Mouse (Mus musculus) cerebellum, postnatal 4 days (tissue): ENCODE measurements at regions not wholly inside any gene's neighbourhood (a gene's known extent, or its start where the extent isn't known, plus 50 kb on each side); places are given as distances from the start of the nearest gene placed in this dataset.

Experiments
- DNase-seq, 2 experiments: peaks; one replicate each; pipeline ENCODE4 v3.0.0; 2022; ENCODE audit warnings: low spot score in 2 of 2, mixed read lengths in 1 of 2

DNA sequence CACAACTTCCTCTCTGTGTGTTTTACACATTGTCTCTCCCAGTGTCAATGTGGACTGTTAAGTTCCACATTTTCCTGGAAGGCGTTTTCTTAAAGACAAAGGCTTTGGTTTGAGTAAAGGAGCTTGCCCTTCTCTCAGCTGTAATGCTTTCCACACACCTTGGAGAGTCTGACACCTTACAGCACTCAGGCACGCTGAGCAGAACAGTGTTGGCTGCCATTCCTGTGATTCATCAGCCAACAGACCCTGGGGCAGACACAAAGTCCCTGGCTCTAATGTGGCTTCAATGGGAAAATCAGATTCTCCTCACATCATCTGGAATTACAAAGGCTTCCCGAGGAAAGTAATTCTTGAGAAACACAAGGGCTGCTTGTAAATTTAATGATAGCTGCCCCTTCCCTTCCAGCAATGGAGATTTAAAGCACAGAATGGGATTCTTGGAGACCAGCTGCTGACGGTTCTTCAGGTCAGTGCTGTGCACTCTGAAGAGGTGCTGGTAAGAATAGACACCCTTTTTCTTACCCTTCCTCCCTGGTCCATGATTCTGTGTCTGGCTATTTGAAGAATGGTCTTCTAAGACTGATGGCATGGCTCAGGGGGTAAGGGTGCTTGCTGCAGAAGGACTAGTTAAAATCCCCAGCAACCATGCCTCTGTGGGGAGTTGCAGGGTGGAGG, 468.4 kb upstream of the Nr2f2 start:
- DNase-seq: no peak

- no peak for DNase-seq
Observed at GRCm38 (mm10) chr7:70828486-70829195, 462.1 kb upstream of the Nr2f2 start.

DNA sequence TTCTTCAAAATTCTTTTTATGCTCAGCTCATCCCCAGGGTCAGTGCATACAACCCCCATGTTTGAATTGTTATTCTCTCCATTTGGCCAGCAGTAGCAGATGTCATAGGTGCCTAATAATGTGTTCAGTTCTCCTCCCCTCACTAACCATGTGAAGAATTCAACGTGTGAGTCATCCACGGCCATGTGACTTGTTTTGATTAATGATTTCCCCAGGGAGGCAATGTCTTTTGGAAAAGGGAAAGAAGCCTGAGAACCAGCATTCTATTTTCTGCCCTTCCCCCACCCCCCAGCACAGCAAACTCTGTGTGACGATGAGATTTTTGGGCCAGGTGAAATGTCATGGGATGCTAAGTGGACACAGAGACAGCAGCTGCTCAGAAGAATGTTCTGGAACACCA, 459.5 kb upstream of the Nr2f2 start:
- DNase-seq: no peak

DNA sequence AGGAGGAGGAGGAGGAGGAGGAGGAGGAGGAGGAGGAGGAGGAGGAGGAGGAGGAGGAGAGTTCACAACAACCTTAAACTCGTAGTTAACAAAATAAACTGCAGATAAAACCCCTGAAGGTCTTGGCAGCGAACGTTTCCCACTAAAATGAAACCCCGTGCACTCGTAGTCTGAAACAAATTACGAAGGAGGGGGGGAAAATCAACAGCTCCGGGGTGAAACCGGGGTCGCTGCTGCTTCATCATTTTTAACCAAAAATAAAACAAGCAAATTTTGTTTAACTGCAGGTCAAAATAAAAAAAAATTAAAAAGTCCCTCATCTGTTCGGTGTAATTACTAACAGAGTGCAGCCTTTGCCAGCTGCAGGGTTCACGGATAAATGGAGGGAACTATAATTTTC, 456.5 kb upstream of the Nr2f2 start:
- no peak for DNase-seq

DNA sequence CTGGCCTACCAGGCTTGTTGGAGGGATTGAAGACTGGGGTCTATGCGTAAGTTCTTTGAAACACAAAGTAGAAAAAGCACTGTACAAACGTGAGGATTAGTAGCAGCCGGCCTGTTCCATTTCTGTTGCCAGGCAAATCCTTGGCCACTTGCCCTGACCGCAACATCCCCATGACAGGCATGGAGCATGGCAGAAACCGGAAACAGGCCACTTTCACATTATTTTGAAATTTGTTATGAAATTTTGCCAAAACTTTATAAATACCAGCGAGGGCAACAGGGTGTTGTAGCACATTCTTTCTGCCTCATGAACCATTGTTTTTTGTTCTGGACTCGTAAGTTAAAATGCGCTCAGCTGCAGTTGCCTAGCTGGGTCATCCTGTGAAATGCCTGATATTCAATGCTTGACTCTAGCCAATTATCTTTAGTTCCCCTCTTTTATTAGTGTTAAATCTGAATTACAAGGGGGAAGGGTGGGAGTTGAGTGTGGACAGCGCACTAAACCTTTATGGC, 455.8 kb upstream of the Nr2f2 start:
- DNase-seq: peak; percentile 23 to 75

- DNase-seq: no peak
Observed at GRCm38 (mm10) chr7:70821861-70822260, 455.3 kb upstream of the Nr2f2 start.

DNA sequence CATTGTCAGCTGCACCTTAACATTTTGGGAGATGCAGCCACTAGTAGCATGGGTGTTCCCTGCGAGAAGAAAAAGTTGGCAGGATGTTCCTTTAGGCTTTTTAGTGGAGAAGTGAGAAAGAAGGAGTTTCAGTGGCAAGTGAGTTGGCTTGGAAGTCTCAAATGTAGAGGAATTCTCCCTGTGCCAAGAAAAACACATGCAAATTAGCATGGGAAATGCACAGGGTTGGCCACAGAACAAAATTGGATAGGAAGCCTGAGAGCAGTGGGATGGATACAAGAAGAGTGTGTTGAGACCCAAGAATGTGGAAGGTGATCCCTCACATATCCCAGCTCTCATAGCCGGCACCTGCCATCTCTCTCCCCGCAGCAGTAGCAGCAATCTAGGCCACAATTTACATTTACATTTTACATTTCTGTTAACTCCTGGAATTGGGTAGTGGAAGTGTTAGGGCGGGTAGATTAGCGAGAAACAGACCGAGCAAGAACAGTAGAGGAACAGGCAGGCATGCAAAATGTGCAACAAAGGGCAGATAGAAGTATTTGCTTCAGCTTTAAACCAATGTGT, 450.9 kb upstream of the Nr2f2 start:
- no peak for DNase-seq

DNA sequence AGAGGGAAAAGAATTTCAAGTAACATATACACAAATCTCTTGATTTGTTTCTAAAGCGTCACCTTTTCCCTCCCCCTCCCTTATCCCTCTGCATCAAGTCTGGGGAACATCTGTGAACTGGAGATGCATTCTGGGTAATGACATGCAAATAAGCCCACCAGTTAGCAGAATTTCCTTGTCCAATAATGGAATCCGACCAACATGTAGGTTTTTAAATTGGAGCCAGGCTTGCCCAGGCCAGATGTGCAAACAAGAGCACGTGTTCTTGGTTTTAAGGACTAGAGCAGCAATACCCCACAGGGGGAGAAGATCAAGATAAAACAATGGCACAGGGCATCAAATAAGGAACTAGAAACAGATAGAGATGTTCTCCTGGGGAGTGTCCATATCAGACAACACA, 447.9 kb upstream of the Nr2f2 start:
- no peak for DNase-seq

- DNase-seq: no peak
Observed at GRCm38 (mm10) chr7:70813101-70813500, 446.6 kb upstream of the Nr2f2 start.

DNA sequence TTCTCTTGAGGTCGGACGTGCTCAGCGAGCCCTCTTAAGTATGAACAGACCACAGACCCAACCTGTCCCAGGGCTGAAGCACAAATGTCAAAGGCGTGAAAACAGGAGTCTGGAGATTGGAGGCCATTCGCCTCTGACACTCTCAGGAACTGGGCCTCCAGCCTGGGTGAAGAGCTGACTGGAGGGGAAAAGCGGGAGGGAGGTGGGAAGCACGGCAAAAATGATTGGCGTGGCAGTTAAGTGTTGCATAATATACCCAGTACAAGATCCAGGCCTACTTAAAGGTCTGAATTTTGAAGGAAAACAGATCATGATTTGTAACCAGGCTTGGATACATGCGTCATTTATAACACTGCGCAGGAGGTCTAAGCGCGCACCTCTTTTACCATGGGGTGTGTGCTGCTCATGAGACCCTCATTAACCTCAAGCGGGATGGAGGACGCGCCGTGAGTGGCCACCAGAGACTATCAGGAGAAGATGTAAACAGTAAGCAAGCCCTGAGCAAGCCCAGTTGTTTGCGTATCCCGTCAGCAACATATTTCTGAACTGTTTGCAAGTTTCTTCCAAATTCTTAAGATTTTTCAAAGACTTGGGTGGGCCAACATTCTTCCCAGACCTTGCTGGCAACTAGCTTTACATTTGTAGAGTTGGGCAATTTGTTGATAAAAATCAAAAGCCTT, 444.0 kb upstream of the Nr2f2 start:
- DNase-seq: no peak

GRCm38 (mm10) chr7:70804281-70804680, 437.7 kb upstream of the Nr2f2 start:
- DNase-seq: no peak

DNA sequence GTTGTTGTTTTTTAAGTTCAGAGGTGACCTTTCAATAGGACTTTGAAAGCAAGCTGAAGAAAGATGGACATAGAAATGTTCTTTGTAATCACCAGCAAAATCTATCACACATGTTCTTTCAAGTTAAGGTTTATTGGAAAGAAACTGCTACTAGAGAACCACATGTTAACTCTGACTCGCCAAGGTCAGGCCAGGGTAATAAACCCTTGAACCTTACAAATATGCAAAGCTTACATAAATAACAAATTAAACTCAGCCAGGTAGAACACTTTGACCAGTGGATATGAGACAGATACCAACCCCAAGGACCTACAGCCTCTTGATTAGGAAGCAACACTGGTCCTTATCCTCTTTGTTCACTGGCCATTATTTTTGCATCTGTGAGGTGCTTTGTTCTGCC, 433.4 kb upstream of the Nr2f2 start:
- no peak for DNase-seq

- no peak for DNase-seq
Observed at GRCm38 (mm10) chr7:70799031-70799766, 432.7 kb upstream of the Nr2f2 start.

DNA sequence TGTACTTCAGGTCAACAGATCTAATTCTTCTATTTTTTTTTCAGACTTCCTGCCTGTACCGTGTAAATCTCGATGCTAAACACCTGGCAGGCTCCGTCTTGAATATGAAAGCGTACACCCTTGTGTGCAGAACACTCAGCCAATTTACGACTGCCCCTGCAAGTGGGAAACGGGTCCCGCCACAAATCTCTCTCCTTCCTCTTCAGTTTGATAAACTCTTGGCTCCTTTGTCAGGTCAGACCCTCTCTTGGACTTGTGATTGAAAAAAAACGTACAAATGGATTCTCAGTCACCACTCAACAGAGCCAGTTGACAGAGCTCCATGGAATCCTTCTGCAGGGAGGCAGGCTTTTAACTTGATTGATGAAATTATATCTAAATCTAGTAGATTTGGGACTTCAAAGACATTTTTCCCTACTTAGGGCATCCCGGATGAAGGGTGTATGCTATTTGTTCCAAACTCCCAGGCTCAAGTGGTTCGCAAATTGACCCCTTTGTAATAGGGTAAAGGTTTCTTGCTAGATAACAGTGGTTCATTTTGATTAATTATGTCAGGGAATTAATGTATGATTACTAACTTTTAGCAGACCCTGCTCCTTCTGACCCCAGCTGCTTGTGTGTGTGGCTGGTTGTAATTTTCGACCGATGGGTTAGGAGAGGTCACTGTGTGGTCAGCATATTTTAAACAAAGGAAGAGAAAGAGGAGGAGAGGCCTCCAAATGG, 429.7 kb upstream of the Nr2f2 start:
- DNase-seq: no peak

DNA sequence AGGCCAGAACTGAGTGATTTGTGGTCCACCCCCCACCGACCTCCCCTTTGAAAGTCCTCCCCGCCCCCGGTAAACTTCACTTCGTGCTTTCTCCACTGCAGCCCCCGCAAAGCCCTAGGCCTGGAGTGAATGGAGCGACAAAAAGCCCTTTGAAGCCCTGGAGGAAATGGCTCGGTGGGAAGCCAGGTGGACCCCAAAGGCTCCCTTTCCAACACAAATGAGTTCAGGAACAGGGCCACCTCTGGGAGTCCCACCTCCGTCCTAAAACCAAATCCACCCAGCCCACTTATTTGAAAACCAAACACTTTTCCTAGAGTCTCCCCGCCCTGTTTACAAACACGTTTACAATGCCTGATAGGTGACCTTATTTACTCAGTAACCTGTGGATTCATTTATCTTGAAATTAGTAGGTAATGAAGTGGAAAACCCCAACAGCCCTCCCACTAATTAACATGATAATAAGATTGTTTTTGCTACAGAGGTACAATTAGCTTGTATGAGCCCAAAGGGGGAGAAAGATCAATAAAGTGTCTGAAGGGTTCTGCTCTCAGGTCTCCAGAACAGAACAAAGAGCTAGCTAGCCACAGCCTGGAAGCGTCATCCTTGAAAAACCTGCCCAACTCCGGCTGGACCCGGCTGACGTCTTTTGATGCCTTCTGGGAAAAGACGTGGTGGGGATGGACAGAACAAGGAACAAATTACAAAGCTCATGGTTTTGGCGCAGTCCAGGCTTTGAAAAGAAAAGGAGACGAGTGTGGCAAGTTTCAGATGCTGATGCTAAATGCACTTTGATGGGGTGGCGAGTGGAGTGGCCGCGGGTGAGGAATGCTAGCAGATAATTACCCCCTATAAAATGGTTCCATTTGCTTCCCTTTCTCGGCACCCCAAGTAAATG, 422.6 kb upstream of the Nr2f2 start:
- no peak for DNase-seq

DNA sequence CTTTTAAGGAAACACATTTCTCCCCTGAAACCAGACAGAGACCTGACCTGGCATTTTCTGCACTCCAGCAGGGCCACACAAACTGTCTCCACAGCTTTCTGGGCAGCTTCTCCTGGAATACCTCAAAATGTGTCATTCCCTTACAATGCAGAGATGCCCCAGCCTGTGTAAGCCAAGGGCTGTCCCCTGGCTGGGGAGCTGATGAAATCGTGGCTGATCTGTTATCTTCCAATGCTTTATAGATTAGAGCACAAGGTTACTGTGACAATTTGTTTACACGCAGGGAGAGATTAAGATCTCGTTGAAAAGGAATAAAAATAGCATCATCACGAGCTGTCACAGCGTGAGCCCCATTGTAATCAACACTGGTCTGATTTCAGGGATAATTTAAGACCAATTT, 421.4 kb upstream of the Nr2f2 start:
- DNase-seq: no peak

DNA sequence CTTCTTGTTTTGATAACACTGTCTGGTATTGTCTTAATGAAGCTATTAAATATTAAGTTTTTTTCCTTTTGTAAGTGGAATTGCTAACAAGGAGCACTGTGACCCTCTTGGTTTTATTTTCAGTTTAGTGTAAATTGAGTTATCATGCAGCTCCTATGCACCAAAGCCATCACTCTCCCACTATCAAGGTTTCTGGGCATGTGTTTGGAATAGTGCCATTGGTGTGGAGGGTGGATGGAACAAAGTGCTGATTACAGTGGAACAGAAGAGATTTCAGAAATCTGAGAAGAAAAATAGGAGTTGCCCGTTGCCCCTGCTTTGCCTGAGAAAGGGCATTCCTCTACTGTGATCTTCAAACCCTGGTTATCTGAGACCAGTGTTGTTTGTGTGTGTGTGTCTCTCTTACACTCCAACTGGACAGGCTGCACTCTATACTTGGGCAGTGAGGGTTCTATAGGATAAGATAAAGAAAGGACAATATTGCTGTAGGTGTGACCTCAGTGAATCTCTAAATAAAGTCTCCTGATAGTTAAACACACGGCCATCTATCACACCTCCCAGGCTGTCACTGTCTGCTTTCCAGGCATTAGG, 414.3 kb upstream of the Nr2f2 start:
- no peak for DNase-seq

DNA sequence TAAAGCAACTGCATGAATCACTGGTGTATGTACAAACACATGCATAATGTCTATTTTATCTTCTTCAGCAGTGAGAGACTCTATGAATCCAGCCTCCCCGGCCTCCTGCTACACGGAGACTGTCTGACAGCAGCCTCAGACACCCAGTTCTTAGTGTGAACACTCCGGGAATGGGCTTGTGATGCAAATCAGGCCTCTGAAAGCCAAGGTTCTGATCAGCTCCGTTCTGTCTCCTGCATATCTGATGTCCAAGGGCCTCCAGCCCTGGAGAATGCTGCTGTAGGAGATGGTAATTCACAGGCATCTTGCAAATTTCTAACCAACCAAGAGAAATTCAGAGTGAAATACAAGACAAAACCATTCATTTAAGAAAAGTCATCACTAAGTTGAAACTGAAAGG, 411.2 kb upstream of the Nr2f2 start:
- no peak for DNase-seq

- DNase-seq: no peak
Observed at GRCm38 (mm10) chr7:70769655-70770054, 403.1 kb upstream of the Nr2f2 start.

DNA sequence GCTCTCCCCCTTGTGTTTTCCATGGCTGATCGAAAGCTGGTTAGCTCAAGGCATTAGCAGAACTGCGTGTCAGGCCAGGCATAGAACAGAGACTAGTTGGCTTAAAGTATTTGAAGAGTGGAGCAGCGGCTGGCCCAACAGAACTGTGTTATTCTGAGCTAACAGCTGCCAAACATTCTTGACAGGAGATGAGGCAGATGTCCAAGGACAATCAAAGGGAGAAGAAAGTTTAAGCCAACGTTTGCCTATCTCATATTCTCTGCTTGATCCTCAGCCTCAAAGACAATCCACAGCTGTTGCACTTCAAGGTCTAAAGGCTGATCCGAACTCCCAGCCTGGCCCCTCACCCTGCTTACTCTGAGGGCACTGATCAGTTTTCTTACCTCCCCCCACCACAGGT, 401.2 kb upstream of the Nr2f2 start:
- DNase-seq: no peak
